Mouse (Mus musculus) fibroblast of lung, adult 2 months (primary cell): Measurements from ENCODE around the gene Nf1.

Experiments used
- DNase-seq: peaks from one replicate; pipeline ENCODE4 v3.0.0-alpha.2; 2011; ENCODE audit warnings: low read depth

The Nf1 gene

GRCm38 (mm10) chr11:79529226-79529625, 189.7 kb downstream of the Nf1 start:
- DNase-seq, result no peak

GRCm38 (mm10) chr11:79529736-79530135, 190.2 kb downstream of the Nf1 start:
- no peak for DNase-seq

- peak; percentile 51 for DNase-seq
Measured at GRCm38 (mm10) chr11:79530333-79530761, 190.9 kb downstream of the Nf1 start, which contains the start of the genes Evi2 and Evi2a. Evi2 (minus strand) TSS chr11:79530589. Evi2a (minus strand) TSS chr11:79530609.

- no peak for DNase-seq
Measured at GRCm38 (mm10) chr11:79530774-79531173, 191.3 kb downstream of the Nf1 start.

GRCm38 (mm10) chr11:79531485-79531884, 192.0 kb downstream of the Nf1 start:
- no peak for DNase-seq

DNA sequence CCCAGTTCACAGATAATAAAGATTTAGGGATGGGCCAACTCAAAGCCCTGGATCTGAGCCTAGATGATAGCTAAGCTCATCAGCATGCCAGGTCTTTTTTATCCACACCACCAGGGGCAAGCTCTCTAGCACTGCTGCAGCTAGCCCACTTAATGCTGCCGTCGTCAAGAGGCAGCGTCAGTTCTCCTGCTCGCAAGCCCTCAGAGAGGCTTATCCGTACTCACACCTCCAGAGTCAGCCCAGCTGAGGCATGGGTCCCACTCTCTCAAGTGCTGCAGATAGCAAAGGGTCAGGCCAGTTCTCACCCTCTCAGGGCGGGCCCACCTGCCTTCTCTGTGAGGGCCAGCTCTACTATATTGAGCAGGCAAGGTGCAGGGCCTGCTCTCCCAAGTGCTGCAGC, 193.8 kb downstream of the Nf1 start:
- DNase-seq, result no peak

DNA sequence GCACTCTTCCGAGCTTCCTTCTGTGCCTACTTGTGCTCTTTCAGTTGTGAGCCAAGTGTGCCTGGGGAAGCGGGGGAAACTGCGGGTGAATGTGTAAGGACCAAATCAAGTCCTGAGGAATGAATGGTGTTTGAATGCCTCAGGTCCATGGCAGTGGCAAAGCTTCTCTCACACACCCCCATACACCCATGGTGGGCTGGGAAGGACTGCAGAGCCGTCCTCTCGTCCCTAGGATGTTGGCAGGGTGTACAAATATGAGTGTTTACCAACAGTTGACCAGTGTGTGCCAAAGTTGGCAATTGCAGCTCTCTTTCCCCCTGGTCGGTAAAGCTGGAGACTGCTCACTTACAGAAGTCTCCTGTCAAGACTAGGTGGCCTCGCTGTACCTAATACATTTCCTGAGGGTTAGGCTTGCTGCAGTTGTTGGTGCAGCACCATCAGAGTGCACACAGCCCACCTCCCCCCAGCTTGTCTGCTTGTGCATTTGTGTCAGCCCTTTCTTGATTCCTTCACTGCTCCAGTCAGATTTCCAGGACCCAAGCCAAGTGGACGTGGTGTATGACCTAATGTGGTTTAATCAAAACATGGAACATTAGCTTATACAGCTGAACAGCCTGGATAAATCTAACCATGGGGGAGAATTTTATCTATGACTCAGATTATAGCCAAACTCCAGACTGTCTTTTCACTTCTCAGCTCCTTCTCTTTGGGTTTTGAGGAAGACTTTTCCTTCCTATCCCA, 194.6 kb downstream of the Nf1 start:
- DNase-seq, result peak; percentile 94

GRCm38 (mm10) chr11:79535554-79535953, 196.1 kb downstream of the Nf1 start:
- DNase-seq, result no peak

DNA sequence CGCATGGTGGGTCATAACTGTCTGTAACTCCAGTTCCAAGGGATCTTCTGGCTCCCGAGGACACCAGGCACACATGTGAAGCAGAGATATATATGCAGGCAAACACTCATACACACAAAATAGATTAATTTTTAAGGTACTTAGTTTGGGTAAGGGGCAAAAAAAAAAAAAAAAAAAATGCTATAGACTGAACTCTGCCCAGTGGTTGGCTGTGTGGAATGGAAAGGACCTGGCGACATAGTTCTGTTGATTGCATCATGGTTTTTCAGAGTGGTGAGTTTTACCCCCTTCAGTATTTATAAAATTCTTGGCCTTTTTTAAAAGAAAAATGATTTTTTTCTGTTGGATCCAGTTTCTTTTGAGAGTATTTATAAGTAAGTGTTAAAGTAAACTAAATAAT, 196.8 kb downstream of the Nf1 start:
- DNase-seq, result no peak

DNA sequence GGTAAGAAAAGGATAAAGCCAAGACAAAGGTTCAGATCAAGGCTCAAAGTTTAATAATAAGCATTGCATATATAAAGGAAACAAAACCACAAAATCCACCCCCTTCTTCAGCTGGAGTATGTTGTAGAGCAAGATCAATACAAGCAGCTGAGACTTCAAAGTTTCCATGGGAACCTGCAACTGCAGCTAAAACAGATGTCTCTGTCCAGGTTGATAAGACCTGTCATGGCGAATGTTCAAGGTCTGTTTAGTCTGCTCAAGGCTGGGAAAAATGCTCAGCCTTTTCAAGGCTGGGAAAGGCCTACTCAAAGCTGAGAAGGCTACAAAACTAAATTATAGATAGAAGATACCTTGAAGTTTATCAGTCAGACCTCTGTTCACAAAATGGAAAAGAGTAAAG, 213.1 kb downstream of the Nf1 start:
- DNase-seq, result no peak

DNA sequence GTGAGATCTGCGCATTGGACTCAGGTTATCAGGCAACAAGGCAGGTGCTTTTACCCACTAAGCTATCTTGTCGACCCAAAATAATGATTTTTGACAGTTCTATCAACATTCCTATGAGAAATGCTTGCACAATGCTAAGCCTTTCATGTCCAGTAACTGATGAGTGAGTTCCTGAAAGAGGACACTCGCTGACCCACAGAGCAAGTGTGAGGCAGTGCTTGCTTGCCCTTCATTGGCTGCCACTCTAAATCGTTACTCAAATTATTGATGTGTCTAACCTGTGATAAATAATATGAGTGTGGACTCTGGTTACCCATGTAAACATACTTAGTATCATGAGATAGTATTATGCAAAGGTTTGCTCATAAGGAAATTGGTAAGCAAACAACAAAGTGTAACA, 221.0 kb downstream of the Nf1 start:
- no peak for DNase-seq

DNA sequence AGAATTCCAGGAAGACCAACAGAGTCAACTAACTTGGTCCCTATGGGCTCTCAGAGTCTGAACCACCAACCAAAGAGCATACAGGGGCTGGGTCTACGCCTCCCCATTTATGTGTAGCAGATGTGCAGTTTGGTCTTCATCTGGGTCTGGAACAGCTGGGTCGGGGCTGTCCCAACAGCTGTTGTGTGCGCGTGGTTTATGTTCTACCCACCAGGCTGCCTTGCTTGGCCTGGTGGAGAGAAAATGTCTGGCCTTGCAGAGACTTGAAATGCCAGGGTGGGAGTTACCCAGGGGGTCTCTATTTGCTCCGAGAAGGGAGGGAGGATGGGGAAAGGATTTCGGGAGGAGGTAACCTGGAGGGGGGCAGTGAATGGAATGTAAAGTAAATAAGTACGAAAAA, 224.0 kb downstream of the Nf1 start:
- no peak for DNase-seq

GRCm38 (mm10) chr11:79566947-79567346, 227.5 kb downstream of the Nf1 start:
- DNase-seq, result no peak

DNA sequence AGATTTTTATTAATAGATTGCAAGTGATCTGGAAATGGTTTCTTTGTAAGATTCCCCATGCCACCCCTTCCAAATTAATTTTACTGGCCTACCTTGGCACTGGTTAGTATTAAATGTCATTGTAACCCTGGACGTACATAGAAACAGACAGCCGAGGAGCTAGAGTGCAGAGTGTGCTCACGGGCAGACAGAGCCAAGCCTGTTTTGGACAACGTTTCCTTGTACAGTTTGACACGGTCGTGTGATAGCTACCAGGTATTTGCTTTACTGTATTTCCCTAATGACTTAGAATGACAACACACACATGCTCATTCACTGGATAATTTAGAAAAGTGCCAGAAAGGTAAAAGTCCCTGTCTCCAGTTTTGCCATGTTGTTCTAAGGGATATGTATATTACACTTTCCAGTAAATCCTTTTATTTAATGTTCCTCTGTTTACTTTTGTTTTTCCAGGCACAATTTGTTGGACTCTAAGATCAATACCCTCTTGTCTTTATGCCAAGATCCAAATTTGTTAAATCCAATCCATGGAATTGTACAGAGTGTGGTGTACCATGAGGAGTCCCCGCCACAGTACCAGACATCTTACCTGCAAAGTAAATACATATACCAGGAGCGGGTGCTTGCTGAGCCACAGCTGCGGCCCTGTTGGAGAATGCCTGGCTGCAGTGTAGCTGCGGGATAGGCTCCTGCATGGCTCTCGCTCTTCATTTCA, 228.9 kb downstream of the Nf1 start:
- no peak for DNase-seq

DNA sequence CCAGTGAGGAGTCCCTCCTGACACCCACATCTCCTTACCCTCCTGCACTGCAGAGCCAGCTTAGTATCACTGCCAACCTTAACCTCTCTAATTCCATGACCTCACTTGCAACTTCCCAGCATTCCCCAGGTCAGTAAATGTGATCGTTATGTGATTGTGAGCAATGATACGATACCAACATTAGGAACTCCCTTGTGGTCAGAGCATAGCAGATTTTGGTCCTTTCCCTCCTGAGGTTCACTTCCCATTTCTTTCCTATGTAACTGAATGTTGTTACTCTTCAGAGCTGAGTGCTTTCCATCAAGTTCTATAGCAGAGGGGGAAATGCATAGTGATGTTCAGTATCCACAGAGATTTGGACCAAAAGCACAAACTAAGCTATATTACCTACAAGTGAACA, 230.8 kb downstream of the Nf1 start:
- DNase-seq, result no peak

DNA sequence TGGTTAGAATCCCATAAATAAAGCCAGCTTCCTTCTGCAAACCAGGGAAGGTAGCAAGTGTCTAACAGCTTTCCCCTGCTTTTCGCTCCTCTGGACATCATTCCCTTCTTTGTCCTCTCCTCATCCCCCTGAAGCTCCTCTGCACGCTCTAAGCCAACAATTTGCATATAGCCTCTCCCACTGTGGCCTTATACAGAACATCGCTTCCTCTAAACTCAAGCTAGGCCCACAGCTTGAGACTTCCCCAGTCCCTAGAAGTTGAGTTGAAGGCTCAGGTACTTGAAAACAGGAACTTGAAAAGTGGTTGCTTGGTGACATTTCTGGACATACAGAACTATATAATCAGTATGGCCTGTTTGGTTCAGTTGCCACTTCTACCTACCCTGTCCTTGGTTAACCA, 234.3 kb downstream of the Nf1 start:
- no peak for DNase-seq

GRCm38 (mm10) chr11:79575383-79576073, 236.0 kb downstream of the Nf1 start:
- DNase-seq, result no peak

DNA sequence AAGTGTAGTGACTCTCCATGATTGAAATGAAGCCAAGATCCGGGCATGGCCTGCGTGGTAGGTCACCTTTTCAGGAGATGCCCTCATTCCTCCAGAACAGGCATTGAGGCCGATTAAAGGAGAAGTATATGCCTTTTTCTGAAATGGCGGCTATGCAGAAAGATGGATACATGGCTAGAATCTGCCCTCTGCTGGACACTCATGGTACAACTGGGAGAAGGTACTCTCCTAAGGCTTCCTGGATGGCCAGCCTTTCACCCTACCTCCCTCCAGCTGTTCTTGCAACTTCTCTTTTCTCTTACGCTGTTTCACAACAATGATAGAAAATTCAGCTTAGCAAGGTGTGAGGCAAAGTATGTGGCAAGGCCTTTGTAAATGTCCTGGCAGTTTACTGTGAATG, 238.2 kb downstream of the Nf1 start:
- peak; percentile 49 for DNase-seq

GRCm38 (mm10) chr11:79580660-79581059, 241.2 kb downstream of the Nf1 start:
- DNase-seq, result no peak

- no peak for DNase-seq
Measured at GRCm38 (mm10) chr11:79581257-79581656, 241.8 kb downstream of the Nf1 start.

DNA sequence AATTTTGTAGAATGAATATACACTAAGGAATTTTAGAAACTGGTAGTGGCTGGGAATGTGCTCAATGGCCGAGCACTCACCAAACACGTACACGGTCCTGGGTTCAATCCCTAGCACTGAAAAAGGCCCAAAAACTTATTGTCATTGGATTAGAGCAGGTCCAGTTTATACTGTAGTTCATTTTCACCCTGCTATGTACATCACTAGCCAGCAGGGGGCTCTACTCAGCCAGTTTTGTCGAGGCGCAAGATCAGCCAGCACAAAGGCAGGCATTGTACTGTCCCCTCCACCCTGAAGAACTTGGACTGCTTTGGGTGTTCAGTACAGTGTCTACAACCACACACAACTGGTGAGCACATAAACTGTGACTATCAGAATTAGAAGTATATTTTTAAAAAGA, 244.7 kb downstream of the Nf1 start:
- peak; percentile 60 for DNase-seq

- no peak for DNase-seq
Measured at GRCm38 (mm10) chr11:79589317-79590075, 250.0 kb downstream of the Nf1 start.
